Mouse (Mus musculus): Measurements from ENCODE around the gene Epo. TPM values are rescaled to one million over a fixed set of nuclear protein-coding genes. Genes with fewer than 3 reads are reported as not detected.

Epo gene
- total and polyA plus RNA-seq, 2 experiments from 2014 or later, result not detected

DNA sequence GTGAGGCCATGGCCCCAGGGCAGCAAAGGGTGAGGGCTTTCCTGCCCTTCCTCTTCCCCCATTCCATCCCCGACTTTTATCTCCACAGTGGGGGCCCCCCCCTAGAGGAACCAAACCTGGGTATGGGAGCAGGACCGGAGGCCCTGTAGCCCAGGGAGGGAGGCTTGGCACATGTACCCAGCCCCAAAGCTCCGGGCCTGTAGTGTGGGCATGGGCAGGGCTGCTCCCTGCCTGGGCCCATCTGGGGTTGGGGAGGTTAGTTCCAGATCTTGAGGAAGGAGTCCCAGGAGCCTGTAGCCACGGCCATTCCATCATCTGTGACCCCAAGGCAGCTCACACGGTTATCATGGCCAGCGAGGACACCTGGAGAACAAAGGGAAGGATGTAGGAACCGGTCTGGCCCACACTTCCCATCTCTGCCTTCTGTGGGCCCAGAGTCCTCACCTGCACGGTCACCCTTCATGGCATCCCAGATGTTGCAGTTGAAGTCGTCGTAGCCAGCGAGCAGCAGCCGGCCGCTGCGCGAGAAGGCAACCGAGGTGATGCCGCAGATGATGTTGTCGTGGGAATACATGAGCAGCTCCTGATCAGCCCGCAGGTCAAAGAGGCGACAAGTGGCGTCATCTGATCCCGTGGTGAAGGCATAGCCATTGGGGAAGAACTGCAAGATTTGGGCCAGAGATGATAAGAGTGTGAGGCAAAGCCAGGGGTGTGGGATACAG is 4.6 kb downstream of the Epo start:
- peaks cover 60% of the 10 kb centered on the region for H3K36me3 ChIP-seq (ENCODE audit: insufficient read depth)

GRCm38 (mm10) chr5:137527413-137527812 is 5.6 kb downstream of the Epo start:
- no peak overlapping the region for H3K4me3 ChIP-seq (ENCODE audit: low read depth, low read length)
- 20% methylated on average over 1 of the region's 1 CpGs for WGBS
- peaks cover 70% of the 10 kb centered on the region for H3K36me3 ChIP-seq (ENCODE audit: insufficient read depth)
- H3K4me1 ChIP-seq (ENCODE audit: insufficient read depth), result no peaks in the 10 kb centered on the region
- TF ChIP-seq CTCF (IDR thresholded peaks at IDR 0.05; ENCODE audit: low read depth), result no peak
- H3K4me2 ChIP-seq (ENCODE audit: low read depth), result no peak overlapping the region
- no peaks in the 10 kb centered on the region for H3K9me3 ChIP-seq (ENCODE audit: low read length)
- no peak for DNase-seq
- no peak overlapping the region for H3K9ac ChIP-seq
- H3K27ac ChIP-seq (ENCODE audit: low read depth, low read length), result no peak overlapping the region
- ATAC-seq, result no peak
- H3K27me3 ChIP-seq (ENCODE audit: insufficient read depth, low read length), result no peaks in the 10 kb centered on the region

More for the DNA sequence above, 4.6 kb downstream of the Epo start:
- no peak for TF ChIP-seq CTCF (IDR thresholded peaks at IDR 0.05; ENCODE audit: low read depth)
- no peaks in the 10 kb centered on the region for H3K4me1 ChIP-seq (ENCODE audit: insufficient read depth)
- no peak overlapping the region for H3K4me3 ChIP-seq (ENCODE audit: low read depth, low read length)
- no peaks in the 10 kb centered on the region for H3K9me3 ChIP-seq (ENCODE audit: low read length)
- WGBS, result 83% methylated on average over 22 of the region's 22 CpGs
- no peak overlapping the region for H3K9ac ChIP-seq
- no peaks in the 10 kb centered on the region for H3K27me3 ChIP-seq (ENCODE audit: insufficient read depth, low read length)
- 0 out of 2 replicates have a peak overlapping the region, but pooled peaks have one; percentile 4 for H3K27ac ChIP-seq (ENCODE audit: low read depth, low read length)
- no peak for ATAC-seq
- DNase-seq, result no peak
- no peak overlapping the region for H3K4me2 ChIP-seq (ENCODE audit: low read depth)

GRCm38 (mm10) chr5:137526192-137526936 is 6.7 kb downstream of the Epo start:
- no peaks in the 10 kb centered on the region for H3K9me3 ChIP-seq (ENCODE audit: low read length)
- H3K4me3 ChIP-seq (ENCODE audit: low read depth, low read length), result no peak overlapping the region
- H3K9ac ChIP-seq, result no peak overlapping the region
- H3K27ac ChIP-seq (ENCODE audit: low read depth, low read length), result peak overlapping the region; percentile 57; the same call in 1 of the 2 replicates
- no peaks in the 10 kb centered on the region for H3K4me1 ChIP-seq (ENCODE audit: insufficient read depth)
- no peak overlapping the region for H3K4me2 ChIP-seq (ENCODE audit: low read depth)
- H3K27me3 ChIP-seq (ENCODE audit: insufficient read depth, low read length), result no peaks in the 10 kb centered on the region
- H3K36me3 ChIP-seq (ENCODE audit: insufficient read depth), result peaks cover 80% of the 10 kb centered on the region
- DNase-seq, result no peak
- no peak for TF ChIP-seq CTCF (IDR thresholded peaks at IDR 0.05; ENCODE audit: low read depth)
- WGBS, result 37% methylated on average over 16 of the region's 16 CpGs
- ATAC-seq, result no peak

GRCm38 (mm10) chr5:137525511-137525910 is 7.5 kb downstream of the Epo start:
- no peaks in the 10 kb centered on the region for H3K9me3 ChIP-seq (ENCODE audit: low read length)
- no peaks in the 10 kb centered on the region for H3K4me1 ChIP-seq (ENCODE audit: insufficient read depth)
- WGBS, result 70% methylated on average over 16 of the region's 16 CpGs
- no peaks in the 10 kb centered on the region for H3K27me3 ChIP-seq (ENCODE audit: insufficient read depth, low read length)
- no peak for DNase-seq
- no peak overlapping the region for H3K4me3 ChIP-seq (ENCODE audit: low read depth, low read length)
- H3K4me2 ChIP-seq (ENCODE audit: low read depth), result no peak overlapping the region
- TF ChIP-seq CTCF (IDR thresholded peaks at IDR 0.05; ENCODE audit: low read depth), result no peak
- peaks cover 89% of the 10 kb centered on the region for H3K36me3 ChIP-seq (ENCODE audit: insufficient read depth)
- no peak overlapping the region for H3K9ac ChIP-seq
- no peak for ATAC-seq
- H3K27ac ChIP-seq (ENCODE audit: low read depth, low read length), result peak overlapping the region; percentile 45; the same call in 1 of the 2 replicates

- Histone ChIP-seq H3K4me2 (ENCODE audit: low read depth) (no peak overlapping the region), H3K9ac (no peak overlapping the region), H3K36me3 (ENCODE audit: insufficient read depth) (peaks cover 93% of the 10 kb centered on the region), H3K4me1 (ENCODE audit: insufficient read depth) (no peaks in the 10 kb centered on the region), H3K27me3 (ENCODE audit: insufficient read depth, low read length) (no peaks in the 10 kb centered on the region), H3K4me3 (ENCODE audit: low read depth, low read length) (no peak overlapping the region), H3K9me3 (ENCODE audit: low read length) (no peaks in the 10 kb centered on the region), H3K27ac (ENCODE audit: low read depth, low read length) (no peak overlapping the region)
- 87% methylated on average over 13 of the region's 13 CpGs for WGBS
- ATAC-seq (no peak), DNase-seq (no peak)
- no peak for TF ChIP-seq CTCF (IDR thresholded peaks at IDR 0.05; ENCODE audit: low read depth)
Observed at GRCm38 (mm10) chr5:137524671-137525070, 8.4 kb downstream of the Epo start.

DNA sequence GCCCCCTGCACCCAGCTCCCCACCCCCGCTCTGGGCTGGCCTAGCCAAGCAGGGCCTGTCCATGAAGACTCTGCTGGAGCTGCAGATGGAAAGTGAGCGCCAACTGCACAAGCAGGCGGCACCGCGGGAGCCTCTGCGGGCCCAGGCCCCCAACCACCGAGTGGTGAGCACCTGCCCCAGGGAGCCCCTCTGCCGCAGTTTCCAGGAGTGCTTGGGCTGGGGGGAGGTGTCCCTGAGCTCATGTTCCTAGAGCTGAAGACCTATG is 8.9 kb downstream of the Epo start:
- Histone ChIP-seq H3K9ac (no peak overlapping the region), H3K36me3 (ENCODE audit: insufficient read depth) (peaks cover 93% of the 10 kb centered on the region), H3K4me2 (ENCODE audit: low read depth) (no peak overlapping the region), H3K27me3 (ENCODE audit: insufficient read depth, low read length) (no peaks in the 10 kb centered on the region), H3K27ac (ENCODE audit: low read depth, low read length) (no peak overlapping the region), H3K4me3 (ENCODE audit: low read depth, low read length) (no peak overlapping the region), H3K9me3 (ENCODE audit: low read length) (no peaks in the 10 kb centered on the region), H3K4me1 (ENCODE audit: insufficient read depth) (no peaks in the 10 kb centered on the region)
- 85% methylated on average over 8 of the region's 8 CpGs for WGBS
- ATAC-seq (no peak), DNase-seq (no peak)
- TF ChIP-seq CTCF (IDR thresholded peaks at IDR 0.05; ENCODE audit: low read depth), result no peak
